Mouse (Mus musculus) CD4-positive, CD25-positive, alpha-beta regulatory T cell (primary cell): ENCODE data around the gene Ankdd1a. TPM values are rescaled to one million over a fixed set of nuclear protein-coding genes. Genes with fewer than 3 reads are reported as not detected.

Experiments
- polyA plus RNA-seq: library from polyadenylated mRNA; unstranded; fragments of 100-300 nt; shearing (Covaris generic); gene quantifications from one replicate; pipeline ENCODE4 v1.2.1, GENCODE M21; 2017

The Ankdd1a gene
- not detected for polyA plus RNA-seq

GRCm38 (mm10) chr9:65519807-65520504 lies at the start of gene Ankdd1a:
Ankdd1a (minus strand) TSS chr9:65520193.

GRCm38 (mm10) chr9:65460732-65461442 lies 59.1 kb downstream of the Ankdd1a start, which contains the start of gene Spg21:
Spg21 (plus strand) TSS chr9:65460947.

Other genes starting within 250 kb of the Ankdd1a start
- 47.0 TPM for gene Clpx, start 225.9 kb downstream of the Ankdd1a start, polyA plus RNA-seq
- gene Pdcd7, start 174.1 kb downstream of the Ankdd1a start, polyA plus RNA-seq = 32.8 TPM
- gene Ubap1l, start 159.2 kb downstream of the Ankdd1a start, polyA plus RNA-seq = 0.17 TPM
- gene Kbtbd13, start 128.5 kb downstream of the Ankdd1a start, polyA plus RNA-seq = not detected
- gene Rasl12, start 121.7 kb downstream of the Ankdd1a start, polyA plus RNA-seq = not detected
- not detected for gene Slc51b, start 97.2 kb downstream of the Ankdd1a start, polyA plus RNA-seq
- 36.4 TPM for gene Mtfmt, start 84.4 kb downstream of the Ankdd1a start, polyA plus RNA-seq
- gene Spg21, start 59.2 kb downstream of the Ankdd1a start, polyA plus RNA-seq = 135 TPM
- 53.8 TPM for gene Plekho2, start 59.8 kb upstream of the Ankdd1a start, polyA plus RNA-seq
- 0.44 TPM for gene Pif1, start 67.0 kb upstream of the Ankdd1a start, polyA plus RNA-seq
- 0.60 TPM for gene Rbpms2, start 109.5 kb upstream of the Ankdd1a start, polyA plus RNA-seq
- 102 TPM for gene Oaz2, start 147.8 kb upstream of the Ankdd1a start, polyA plus RNA-seq